In the genomic region with DNA sequence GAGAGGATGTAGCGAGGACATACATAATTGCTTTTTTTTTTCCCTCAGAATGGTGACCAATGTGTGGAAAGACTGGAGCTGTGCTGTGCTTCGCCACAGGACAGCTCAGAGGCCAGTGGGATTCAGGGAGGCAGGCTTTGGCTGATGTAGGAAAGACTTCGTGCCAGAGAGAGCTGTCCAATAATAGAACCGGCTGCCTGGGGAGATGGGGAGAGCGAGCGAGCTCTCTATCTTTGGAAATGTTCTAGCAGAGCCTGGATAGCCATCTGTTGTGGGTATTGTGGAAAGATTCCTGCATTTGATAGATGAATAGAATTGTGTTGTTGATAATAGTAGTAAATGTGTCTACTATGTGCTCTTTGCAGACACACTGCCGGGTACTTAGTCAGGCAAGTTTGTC, we compare ENCODE assay signal across 10 mouse cellular contexts.
DNase-seq lines count a peak whose midpoint lies in the region; ATAC-seq and TF ChIP-seq lines count a peak whose summit lies in the region.
"Had no signal": no experiment of that assay in that cellular context is flagged by ENCODE, and none has a peak within 500 bp of the region (broad histone marks: within the 10 kb centered on the region; RNA-seq: fewer than 3 reads in every experiment).

No protein-coding gene starts in this region.

- intact Hi-C loops in gastrocnemius, adult 2 months (cut with DNase I) = no loop called here
- intact Hi-C loops in left cerebral cortex, postnatal 4 days (cut with DNase I) = no loop called here

- no peak for TF ChIP-seq CTCF in gastrocnemius, adult 2 months (IDR thresholded peaks at IDR 0.05)
- no peak for TF ChIP-seq CTCF in cerebellum, adult 2 months (IDR thresholded peaks at IDR 0.05; ENCODE audit: borderline replicate concordance, insufficient read depth, low read depth, low read length)
- TF ChIP-seq CTCF in hindbrain, postnatal 0 days (IDR thresholded peaks at IDR 0.05; ENCODE audit: low read depth) = no peak

- H3K4me3 ChIP-seq in gastrocnemius, adult 2 months = no peak overlapping the region
- H3K4me3 ChIP-seq in cerebellum, adult 2 months (replicated peaks; ENCODE audit: insufficient read depth, low read depth, low read length) = no peak overlapping the region
- no peak overlapping the region for H3K4me3 ChIP-seq in hindbrain, postnatal 0 days (ENCODE audit: low read length)

- peak; percentile 25 for DNase-seq in gastrocnemius, postnatal 10 days
- no peak for DNase-seq in gastrocnemius, adult 2 months
- DNase-seq in cerebellum, adult 2 months = peak; percentile 86 to 98
- peak; percentile 76 for DNase-seq in hindbrain, postnatal 0 days (ENCODE audit: low spot score)
- peak; percentile 72 for DNase-seq in left cerebral cortex, postnatal 4 days
- no peak for DNase-seq in urinary bladder, postnatal 14 days (ENCODE audit: low spot score)
- no peak for DNase-seq in urinary bladder, adult 18-20 months (ENCODE audit: low spot score in 2 of 2)
- DNase-seq: heart, postnatal 4 days; thymus, postnatal 25 days had no signal

- peak; percentile 57; the same call in 1 of the 2 replicates for ATAC-seq in hindbrain, postnatal 0 days
- no peak for ATAC-seq in inflammation-experienced regulatory T-cells, adult 6 months

- H3K9ac ChIP-seq in hindbrain, postnatal 0 days (replicated peaks; ENCODE audit: low read length) = no peak overlapping the region

- H3K36me3 ChIP-seq in hindbrain, postnatal 0 days (ENCODE audit: insufficient read depth, low read length) = no peaks in the 10 kb centered on the region

- H3K4me2 ChIP-seq in hindbrain, postnatal 0 days (ENCODE audit: low read depth, low read length) = no peak overlapping the region

- H3K27me3 ChIP-seq in cerebellum, adult 2 months (ENCODE audit: control insufficient read depth, insufficient read depth, low read length) = no peaks in the 10 kb centered on the region
- H3K27me3 ChIP-seq in hindbrain, postnatal 0 days (ENCODE audit: insufficient read depth, low read length) = no peaks in the 10 kb centered on the region

- 0 out of 2 replicates have a peak, but pooled peaks have one; percentile 12 for TF ChIP-seq POLR2A in cerebellum, adult 2 months (IDR thresholded peaks at IDR 0.05; ENCODE audit: borderline replicate concordance, insufficient read depth, low read length)

- H3K4me1 ChIP-seq in cerebellum, adult 2 months (ENCODE audit: control insufficient read depth, insufficient read depth, low read length) = peaks cover 74% of the 10 kb centered on the region
- peaks cover 13% of the 10 kb centered on the region for H3K4me1 ChIP-seq in hindbrain, postnatal 0 days (ENCODE audit: insufficient read depth, low read length)

- H3K9me3 ChIP-seq in hindbrain, postnatal 0 days (ENCODE audit: low read length) = no peaks in the 10 kb centered on the region

- under 1% methylated on average over 7 of the region's 7 CpGs for WGBS in cerebellum, adult 2 months
- WGBS in hindbrain, postnatal 0 days = 28% methylated on average over 7 of the region's 7 CpGs

- H3K27ac ChIP-seq in gastrocnemius, adult 2 months = no peak overlapping the region
- peak overlapping the region; percentile 83 for H3K27ac ChIP-seq in cerebellum, adult 2 months (ENCODE audit: insufficient read depth, low read length)
- no peak overlapping the region for H3K27ac ChIP-seq in hindbrain, postnatal 0 days

Comparison
In these comparisons a context has a peak if more than half of its experiments do, and no peak if none do; other contexts are left out.
1. DNase-seq: peak in gastrocnemius, postnatal 10 days (single experiment), cerebellum, adult 2 months (2 of 2), hindbrain, postnatal 0 days (single experiment) and left cerebral cortex, postnatal 4 days (single experiment); none in gastrocnemius, adult 2 months (single experiment), urinary bladder, postnatal 14 days (single experiment) and urinary bladder, adult 18-20 months (0 of 2).